Mouse (Mus musculus) small intestine, adult 2 months (tissue): ENCODE data around the gene Trem1.

Source experiments
- CTCF ChIP-seq: fragments of 200-500 bp; IDR thresholded peaks from 2 replicates; pipeline ENCODE4 v1.5.1; 2012; ENCODE audit warnings: low read depth, mild to moderate bottlenecking, control low read depth, inconsistent platforms, low read length, moderate library complexity, mixed read lengths; ENCODE audit not compliant: insufficient replicate concordance, insufficient read length; ENCODE audit errors: extremely low read depth
- POLR2A ChIP-seq: fragments of 200-500 bp; IDR thresholded peaks from 2 replicates; pipeline ENCODE4 v1.6.1; 2012; ENCODE audit warnings: low read depth, mild to moderate bottlenecking, control low read depth, inconsistent platforms, low read length, moderate library complexity

DNA sequence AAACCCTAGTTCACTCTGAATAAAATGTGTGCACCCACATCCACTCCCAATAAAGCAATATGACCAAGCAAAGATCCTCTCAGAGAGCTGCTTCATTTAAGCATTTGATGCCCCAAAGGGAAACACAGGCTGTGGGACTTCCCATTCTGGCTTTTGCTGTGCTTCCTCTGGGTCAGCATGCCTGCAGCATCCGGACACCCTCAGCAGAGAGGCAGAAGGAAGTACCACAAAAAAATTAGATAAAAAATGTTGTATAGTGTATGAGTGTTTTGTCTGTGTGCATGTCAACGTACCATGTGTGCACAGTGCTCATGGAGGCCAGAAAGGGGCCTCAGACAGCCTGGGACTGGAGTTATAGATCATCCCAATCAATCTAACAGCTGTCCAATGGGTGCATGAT, 29.3 kb downstream of the Trem1 start:
- TF ChIP-seq CTCF (no peak), POLR2A (no peak)
